Mouse (Mus musculus): ENCODE measurements around the gene Slc2a5.

DNA sequence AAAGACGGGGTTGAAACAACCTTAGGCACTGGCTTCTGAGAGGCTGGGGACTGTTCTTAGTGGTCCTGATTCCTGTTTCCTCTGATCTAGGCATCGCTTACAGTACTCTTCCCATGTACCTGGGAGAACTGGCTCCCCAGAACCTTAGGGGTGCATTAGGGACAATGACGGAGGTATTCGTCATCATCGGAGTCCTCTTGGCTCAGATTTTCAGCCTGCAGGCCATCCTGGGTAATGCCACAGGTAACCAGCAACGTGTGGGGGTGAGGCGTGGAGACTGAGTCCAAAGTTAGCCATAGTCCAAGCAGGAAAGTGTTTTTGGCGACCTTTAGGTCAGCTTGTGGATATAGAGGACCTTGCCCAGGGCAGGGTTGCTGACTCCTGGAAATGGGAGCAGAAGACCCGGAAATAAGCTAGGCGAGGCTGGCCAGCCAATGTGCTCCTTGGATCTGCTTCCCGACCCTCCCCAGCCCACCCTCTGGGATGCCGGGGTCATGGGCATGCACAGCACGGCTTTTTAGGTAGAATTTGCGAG is 38.3 kb downstream of the Slc2a5 start:
- no peak for TF ChIP-seq CTCF (IDR thresholded peaks at IDR 0.05; ENCODE audit: low read depth)
- TF ChIP-seq EP300 (IDR thresholded peaks at IDR 0.05; ENCODE audit: low read depth) = no peak
